Mouse (Mus musculus) embryonic facial prominence, embryonic 12.5 days (tissue): Measurements from ENCODE around the gene Pde4a. TPM values are rescaled to one million over a fixed set of nuclear protein-coding genes. Genes with fewer than 3 reads are reported as not detected.

Experiments used
- ATAC-seq: fragments of 200-750 bp; cut with Nextera tagmentation; 2 replicates; pipeline ENCODE4 v1.8.0; 2017; ENCODE audit not compliant: insufficient number of reproducible peaks, insufficient read depth, low FRiP score, low TSS enrichment
- H3K27ac ChIP-seq: fragments of 300-500 bp; sonication (generic); 2 replicates; pipeline ENCODE4 v1.5.1; 2016; ENCODE audit warnings: mild to moderate bottlenecking
- H3K27me3 ChIP-seq: fragments of 300-500 bp; sonication (generic); 2 replicates; pipeline ENCODE4 v1.6.1; 2016; ENCODE audit warnings: mild to moderate bottlenecking, moderate library complexity
- H3K36me3 ChIP-seq: fragments of 300-500 bp; sonication (generic); 2 replicates; pipeline ENCODE4 v1.6.1; 2016; ENCODE audit warnings: mild to moderate bottlenecking
- H3K4me1 ChIP-seq: fragments of 300-500 bp; sonication (generic); 2 replicates; pipeline ENCODE4 v1.6.1; 2016
- H3K4me2 ChIP-seq: fragments of 300-500 bp; sonication (generic); replicated peaks from 2 replicates; pipeline ENCODE4 v1.6.1; 2016; ENCODE audit warnings: mild to moderate bottlenecking, moderate library complexity
- H3K4me3 ChIP-seq: fragments of 300-500 bp; sonication (generic); 2 replicates; pipeline ENCODE4 v1.5.1; 2016; ENCODE audit warnings: mild to moderate bottlenecking
- H3K9ac ChIP-seq: fragments of 300-500 bp; sonication (generic); 2 replicates; pipeline ENCODE4 v1.6.1; 2016; ENCODE audit warnings: mild to moderate bottlenecking, moderate library complexity
- H3K9me3 ChIP-seq: fragments of 300-500 bp; sonication (generic); 2 replicates; pipeline ENCODE4 v1.6.1; 2016; ENCODE audit warnings: mild to moderate bottlenecking, moderate library complexity
- WGBS: fragments of 180-500 bp; shearing (Covaris S2); methylation state at CpG from one replicate; pipeline ENCODE4 v1.1.7; 2016; 5-methylcytosine and 5-hydroxymethylcytosine counted together
- polyA plus RNA-seq: library from polyadenylated mRNA; unstranded; fragments of >200 nt; fragmentation: Nextera tagmentation; extraction: Ambion mirVana; gene quantifications from 2 replicates; pipeline ENCODE4 v1.2.1, GENCODE M21; 2016

Pde4a gene
- polyA plus RNA-seq, 1 experiment from 2014 or later, result 5.6 TPM

GRCm38 (mm10) chr9:21135329-21135890, 30.1 kb upstream of the Pde4a start:
- no peak overlapping the region for H3K27ac ChIP-seq
- 81% methylated on average over 4 of the region's 4 CpGs for WGBS
- ATAC-seq, result no peak

GRCm38 (mm10) chr9:21135941-21136381, 29.6 kb upstream of the Pde4a start:
- Histone ChIP-seq H3K27me3 (no peaks in the 10 kb centered on the region), H3K9me3 (no peaks in the 10 kb centered on the region), H3K4me2 (no peak overlapping the region), H3K36me3 (peaks cover 30% of the 10 kb centered on the region), H3K9ac (no peak overlapping the region), H3K27ac (no peak overlapping the region), H3K4me3 (no peak overlapping the region), H3K4me1 (no peaks in the 10 kb centered on the region)
- WGBS, result 55% methylated on average over 1 of the region's 1 CpGs
- no peak for ATAC-seq

More at GRCm38 (mm10) chr9:21135329-21135890, 30.1 kb upstream of the Pde4a start:
- H3K9me3 ChIP-seq, result no peaks in the 10 kb centered on the region
- H3K27me3 ChIP-seq, result no peaks in the 10 kb centered on the region
- H3K9ac ChIP-seq, result no peak overlapping the region
- 0 out of 2 replicates have a peak, but pooled peaks cover 2% of the 10 kb centered on the region for H3K4me1 ChIP-seq
- peaks cover 24% of the 10 kb centered on the region for H3K36me3 ChIP-seq
- no peak overlapping the region for H3K4me2 ChIP-seq
- H3K4me3 ChIP-seq, result no peak overlapping the region

- Histone ChIP-seq H3K27me3 (no peaks in the 10 kb centered on the region), H3K4me3 (no peak overlapping the region), H3K4me2 (no peak overlapping the region), H3K9ac (no peak overlapping the region), H3K27ac (no peak overlapping the region), H3K9me3 (no peaks in the 10 kb centered on the region), H3K36me3 (peaks cover 34% of the 10 kb centered on the region), H3K4me1 (no peaks in the 10 kb centered on the region)
- ATAC-seq, result no peak
- 88% methylated on average over 6 of the region's 6 CpGs for WGBS
These were observed 29.1 kb upstream of the Pde4a start for GRCm38 (mm10) chr9:21136401-21136800.

GRCm38 (mm10) chr9:21137229-21137628, 28.3 kb upstream of the Pde4a start:
- Histone ChIP-seq H3K36me3 (peaks cover 43% of the 10 kb centered on the region), H3K27ac (no peak overlapping the region), H3K9me3 (no peaks in the 10 kb centered on the region), H3K27me3 (no peaks in the 10 kb centered on the region), H3K4me1 (no peaks in the 10 kb centered on the region), H3K4me3 (no peak overlapping the region), H3K4me2 (no peak overlapping the region), H3K9ac (no peak overlapping the region)
- no peak for ATAC-seq
- 40% methylated on average over 3 of the region's 3 CpGs for WGBS

- H3K9ac ChIP-seq, result no peak overlapping the region
- H3K4me1 ChIP-seq, result no peaks in the 10 kb centered on the region
- no peak for ATAC-seq
- H3K27ac ChIP-seq, result no peak overlapping the region
- no peaks in the 10 kb centered on the region for H3K9me3 ChIP-seq
- H3K27me3 ChIP-seq, result no peaks in the 10 kb centered on the region
- H3K4me2 ChIP-seq, result no peak overlapping the region
- peaks cover 54% of the 10 kb centered on the region for H3K36me3 ChIP-seq
- 86% methylated on average over 4 of the region's 4 CpGs for WGBS
- H3K4me3 ChIP-seq, result no peak overlapping the region
These were observed 27.1 kb upstream of the Pde4a start for GRCm38 (mm10) chr9:21138386-21138785.

GRCm38 (mm10) chr9:21141922-21142321, 23.6 kb upstream of the Pde4a start:
- Histone ChIP-seq H3K27ac (no peak overlapping the region), H3K27me3 (no peaks in the 10 kb centered on the region), H3K4me2 (no peak overlapping the region), H3K4me3 (no peak overlapping the region), H3K4me1 (peaks cover 8% of the 10 kb centered on the region), H3K9me3 (no peaks in the 10 kb centered on the region), H3K36me3 (peaks cover 75% of the 10 kb centered on the region), H3K9ac (no peak overlapping the region)
- ATAC-seq, result no peak
- 93% methylated on average over 14 of the region's 14 CpGs for WGBS

- H3K36me3 ChIP-seq, result peaks cover 61% of the 10 kb centered on the region
- 95% methylated on average over 3 of the region's 3 CpGs for WGBS
- peaks cover 31% of the 10 kb centered on the region for H3K4me1 ChIP-seq
- H3K27ac ChIP-seq, result no peak overlapping the region
- no peak overlapping the region for H3K4me2 ChIP-seq
- H3K9ac ChIP-seq, result no peak overlapping the region
- no peak for ATAC-seq
- no peaks in the 10 kb centered on the region for H3K9me3 ChIP-seq
- no peaks in the 10 kb centered on the region for H3K27me3 ChIP-seq
- no peak overlapping the region for H3K4me3 ChIP-seq
These were observed 21.2 kb upstream of the Pde4a start for GRCm38 (mm10) chr9:21144361-21144760.

- Histone ChIP-seq H3K27me3 (no peaks in the 10 kb centered on the region), H3K36me3 (peaks cover 51% of the 10 kb centered on the region), H3K4me2 (no peak overlapping the region), H3K27ac (no peak overlapping the region), H3K4me3 (no peak overlapping the region), H3K9me3 (no peaks in the 10 kb centered on the region), H3K4me1 (peaks cover 31% of the 10 kb centered on the region), H3K9ac (no peak overlapping the region)
- WGBS, result 93% methylated on average over 4 of the region's 4 CpGs
- no peak for ATAC-seq
These were observed 20.1 kb upstream of the Pde4a start for GRCm38 (mm10) chr9:21145431-21145830.

GRCm38 (mm10) chr9:21146722-21147121, 18.8 kb upstream of the Pde4a start:
- H3K9me3 ChIP-seq, result no peaks in the 10 kb centered on the region
- ATAC-seq, result no peak
- WGBS, result 40% methylated on average over 10 of the region's 10 CpGs
- H3K36me3 ChIP-seq, result peaks cover 38% of the 10 kb centered on the region
- no peak overlapping the region for H3K27ac ChIP-seq
- H3K27me3 ChIP-seq, result no peaks in the 10 kb centered on the region
- H3K4me2 ChIP-seq, result peak overlapping the region; percentile 42
- peaks cover 31% of the 10 kb centered on the region for H3K4me1 ChIP-seq
- peak overlapping the region; percentile 14; the same call in 1 of the 2 replicates for H3K4me3 ChIP-seq
- peak overlapping the region; percentile 39 for H3K9ac ChIP-seq

GRCm38 (mm10) chr9:21148427-21148826, 17.1 kb upstream of the Pde4a start:
- Histone ChIP-seq H3K4me3 (peak overlapping the region; percentile 81), H3K9me3 (no peaks in the 10 kb centered on the region), H3K9ac (peak overlapping the region; percentile 89; the same call in 1 of the 2 replicates), H3K4me2 (peak overlapping the region; percentile 98), H3K27me3 (no peaks in the 10 kb centered on the region), H3K36me3 (peaks cover 21% of the 10 kb centered on the region), H3K27ac (no peak overlapping the region), H3K4me1 (peaks cover 39% of the 10 kb centered on the region)
- ATAC-seq, result no peak

- peak overlapping the region; percentile 81 for H3K4me3 ChIP-seq
- no peaks in the 10 kb centered on the region for H3K9me3 ChIP-seq
- H3K36me3 ChIP-seq, result peaks cover 14% of the 10 kb centered on the region
- peak overlapping the region; percentile 80; the same call in 1 of the 2 replicates for H3K27ac ChIP-seq
- WGBS, result 10% methylated on average over 8 of the region's 8 CpGs
- H3K4me1 ChIP-seq, result peaks cover 46% of the 10 kb centered on the region
- ATAC-seq, result no peak
- H3K9ac ChIP-seq, result peak overlapping the region; percentile 89
- H3K4me2 ChIP-seq, result peak overlapping the region; percentile 98
- H3K27me3 ChIP-seq, result no peaks in the 10 kb centered on the region
These were observed 16.3 kb upstream of the Pde4a start for GRCm38 (mm10) chr9:21149077-21149653.

GRCm38 (mm10) chr9:21149654-21150419, 15.7 kb upstream of the Pde4a start, which contains the start of gene Cdc37:
TSS of gene Cdc37 (minus strand) at chr9:21149982.
- 5% methylated on average over 56 of the region's 56 CpGs for WGBS
- Histone ChIP-seq H3K4me3 (peak within 1 kb of the TSS; percentile 81), H3K9ac (peak within 1 kb of the TSS; percentile 89), H3K9me3 (no peaks in the 10 kb centered on the region), H3K4me1 (peaks cover 50% of the 10 kb centered on the region), H3K27me3 (no peaks in the 10 kb centered on the region), H3K4me2 (peak within 1 kb of the TSS; percentile 98), H3K36me3 (peaks cover 7% of the 10 kb centered on the region), H3K27ac (peak within 1 kb of the TSS; percentile 80; the same call in 1 of the 2 replicates)
- peak; percentile 89 for ATAC-seq
